Mouse (Mus musculus): ENCODE measurements around the gene Fam57a.
"Not testable (repeated sequence)": the region's sequence is repeated elsewhere in the genome, so short reads cannot be mapped to it uniquely, and the experiment has no call there.

Fam57a gene

DNA sequence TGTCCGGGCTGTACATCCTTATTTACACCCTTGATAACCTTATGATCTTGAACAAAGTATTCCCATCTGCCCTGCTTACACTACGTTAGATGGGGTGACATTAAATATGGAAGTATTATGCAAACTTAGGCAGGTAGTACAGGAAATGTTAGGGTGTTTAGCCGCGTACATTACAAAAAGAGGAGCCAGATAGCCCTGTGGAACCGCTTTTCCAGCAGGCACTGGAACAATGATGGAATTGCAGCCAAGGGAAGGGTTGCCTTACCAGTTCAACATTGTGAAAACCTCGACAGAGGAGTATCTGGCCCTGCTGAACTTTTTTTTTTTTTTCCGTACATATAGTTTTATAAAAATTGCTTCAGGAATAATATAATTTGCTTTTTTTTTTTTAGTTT, 672 bp downstream of the Fam57a start:
- no peak for DNase-seq (ENCODE audit: low spot score in 2 of 2)

DNA sequence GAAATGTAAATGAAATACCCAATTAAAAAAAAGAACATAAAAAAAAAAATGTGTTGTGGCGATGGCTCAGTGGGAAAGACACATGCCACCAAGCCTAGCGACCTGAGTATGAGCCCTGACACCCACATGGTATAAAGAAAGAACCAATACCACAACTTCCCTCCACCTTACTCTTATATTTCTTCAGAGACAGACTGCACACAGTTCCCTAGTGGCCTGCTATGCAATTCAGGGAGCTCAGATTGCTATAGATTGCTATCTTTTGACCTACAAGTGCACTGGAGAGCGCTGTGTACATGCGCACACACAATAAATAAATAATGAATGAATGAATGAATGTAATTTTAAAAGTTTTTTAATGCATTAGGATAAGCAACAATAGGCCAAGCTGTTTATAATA, 4.3 kb downstream of the Fam57a start:
- DNase-seq (ENCODE audit: low spot score in 2 of 2), result no peak

GRCm38 (mm10) chr11:76186908-76187307, 7.4 kb downstream of the Fam57a start:
- no peak for DNase-seq (ENCODE audit: low spot score in 2 of 2)

- no peak for DNase-seq (ENCODE audit: low spot score in 2 of 2)
Measured at GRCm38 (mm10) chr11:76196275-76196976, 17.0 kb downstream of the Fam57a start.

- no peak for DNase-seq (ENCODE audit: low spot score in 2 of 2)
Measured at GRCm38 (mm10) chr11:76196977-76197469, 17.6 kb downstream of the Fam57a start.

GRCm38 (mm10) chr11:76201761-76202674, 22.5 kb downstream of the Fam57a start:
- peak; percentile 76 to 89 for DNase-seq (ENCODE audit: low spot score in 2 of 2)

DNA sequence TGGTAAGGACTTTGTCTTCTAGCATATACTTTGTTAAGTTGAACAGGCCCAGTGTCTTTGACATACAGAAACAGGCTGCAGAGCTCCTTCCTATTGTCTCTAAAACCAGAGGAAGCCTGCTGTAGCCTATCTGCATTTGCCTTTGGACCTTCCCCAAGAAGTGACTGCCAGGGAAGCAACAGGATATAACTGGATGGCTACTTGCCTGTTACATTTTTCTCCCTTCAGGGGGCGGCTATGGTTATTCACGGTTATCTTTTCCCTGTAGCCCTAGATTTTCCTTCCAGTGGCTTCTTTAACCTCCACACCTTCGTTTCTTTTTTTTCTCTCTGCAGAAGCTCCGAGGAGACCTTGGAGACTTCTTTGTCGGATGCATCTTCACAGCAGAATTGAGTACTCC, 27.3 kb downstream of the Fam57a start:
- DNase-seq (ENCODE audit: low spot score in 2 of 2), result no peak

DNA sequence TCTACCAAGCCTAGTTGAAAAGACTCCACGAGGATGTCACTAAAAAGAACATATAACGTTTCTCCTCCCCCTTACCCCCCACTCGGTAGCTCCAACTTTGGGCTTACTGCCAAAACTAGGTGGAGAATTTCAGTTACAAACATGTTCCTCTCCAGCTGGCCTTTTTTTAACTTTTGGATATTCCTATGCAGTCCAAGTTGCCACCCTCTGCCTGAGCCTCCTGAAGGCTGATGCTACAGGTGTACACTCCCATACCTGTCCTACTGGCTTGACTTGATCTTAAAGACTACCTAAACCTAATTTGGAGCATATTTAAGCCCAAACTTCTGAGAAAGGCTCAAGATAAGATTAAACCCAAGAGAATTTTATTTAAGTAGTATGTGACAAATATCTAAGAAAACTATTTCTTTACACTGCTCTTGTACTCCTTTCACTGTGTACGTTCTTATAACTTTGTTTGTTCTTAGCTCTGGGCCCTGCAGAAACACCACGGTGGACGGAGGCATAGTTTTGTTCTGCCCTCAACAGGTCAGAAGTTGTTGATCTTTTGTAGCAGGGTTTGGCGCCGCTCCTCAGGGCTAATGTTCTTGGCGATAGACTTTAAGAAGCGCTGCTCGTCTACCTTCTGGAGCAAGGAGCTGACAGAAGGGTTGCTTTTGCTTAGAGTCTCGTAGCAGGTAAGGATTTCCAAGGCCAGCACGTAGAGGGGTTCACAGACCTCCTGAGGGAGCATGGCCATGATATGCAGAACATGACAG, 30.9 kb downstream of the Fam57a start:
- no peak for DNase-seq (ENCODE audit: low spot score in 2 of 2)

DNA sequence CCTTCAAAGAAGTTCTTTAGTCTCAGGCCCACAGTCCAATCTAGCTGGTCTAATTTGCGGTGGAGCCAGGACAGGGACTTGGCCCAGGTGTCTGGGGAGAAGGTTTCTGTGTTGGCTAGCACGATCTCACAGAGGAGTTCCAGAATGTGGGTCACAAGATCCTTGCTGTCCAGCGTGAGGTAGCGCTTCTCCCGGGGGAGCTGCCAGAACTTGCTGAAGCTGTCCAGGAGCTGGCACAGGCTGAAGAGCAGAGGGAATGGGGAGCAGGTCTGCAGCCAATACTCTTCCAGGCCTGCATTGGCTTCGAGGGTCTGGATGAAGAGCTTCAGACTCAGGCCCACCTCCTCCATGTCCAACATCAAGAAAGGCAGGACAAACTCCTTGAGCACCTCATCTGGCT, 32.1 kb downstream of the Fam57a start:
- DNase-seq (ENCODE audit: low spot score in 2 of 2), result not testable (repeated sequence)

DNA sequence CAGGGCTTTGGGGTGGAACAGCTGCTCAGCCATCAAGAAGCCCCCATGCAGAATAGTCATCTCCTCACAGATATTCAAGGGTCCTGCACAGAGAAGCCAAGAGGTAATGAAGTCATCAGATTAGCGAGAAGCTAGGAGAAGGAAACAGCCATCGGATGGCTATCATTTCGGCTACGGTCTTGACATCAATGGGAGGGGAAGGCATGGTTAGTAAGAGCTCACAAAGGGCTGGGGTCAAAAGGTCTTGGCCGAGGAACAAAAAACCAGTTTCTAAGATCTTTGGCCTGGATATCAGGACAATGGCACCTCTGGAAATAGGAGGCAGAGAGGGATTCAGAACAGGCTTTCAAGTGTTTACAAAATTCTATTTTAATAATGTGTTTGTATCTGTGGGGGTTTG, 34.4 kb downstream of the Fam57a start:
- DNase-seq (ENCODE audit: low spot score in 2 of 2), result no peak

DNA sequence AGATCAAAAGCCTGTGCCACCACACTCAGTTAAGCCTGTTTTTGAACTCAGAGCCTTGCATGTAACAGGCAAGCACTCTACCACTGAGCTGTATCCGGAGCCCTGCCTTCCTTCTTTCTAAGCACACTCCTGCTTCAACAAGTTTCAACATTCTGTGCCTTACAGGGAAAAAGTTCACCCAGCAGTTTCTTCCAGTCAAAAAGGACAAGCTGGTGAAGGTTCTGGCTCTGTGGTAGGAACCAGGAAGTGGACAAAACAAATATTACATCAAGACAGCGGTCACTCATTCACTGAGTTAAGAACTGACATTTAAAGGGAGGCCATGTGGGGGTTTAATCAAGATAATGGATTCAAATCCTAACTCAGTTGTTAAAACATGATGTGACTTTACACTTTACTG, 35.5 kb downstream of the Fam57a start:
- no peak for DNase-seq (ENCODE audit: low spot score in 2 of 2)

DNA sequence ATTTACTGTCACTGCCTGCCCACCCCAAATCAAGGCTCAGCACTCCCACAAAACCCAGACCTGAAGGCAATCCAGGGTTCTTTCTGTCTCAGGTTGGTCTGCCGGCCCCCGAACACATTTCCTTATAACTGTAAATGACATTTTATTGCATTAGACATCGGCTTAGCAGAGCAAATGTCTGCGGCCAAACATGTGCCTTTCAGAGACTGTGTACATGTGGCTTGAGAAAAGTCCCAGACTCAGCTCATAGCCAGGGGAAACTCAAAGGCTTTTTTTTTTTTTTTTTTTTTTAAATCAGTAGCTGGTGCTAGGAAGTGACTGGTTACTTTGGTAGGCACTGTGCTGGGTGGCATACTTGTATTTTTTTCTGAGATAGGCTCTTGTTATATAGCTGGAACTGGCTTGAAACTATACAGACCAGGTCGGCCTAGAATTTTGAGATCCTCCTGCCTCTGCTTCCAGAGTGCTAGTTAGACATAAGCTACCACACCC, 36.6 kb downstream of the Fam57a start:
- DNase-seq (ENCODE audit: low spot score in 2 of 2), result no peak

GRCm38 (mm10) chr11:76216681-76217389, 37.4 kb downstream of the Fam57a start:
- DNase-seq (ENCODE audit: low spot score in 2 of 2), result peak in 1 of 2 experiments; percentile 23

GRCm38 (mm10) chr11:76217390-76217800, 37.9 kb downstream of the Fam57a start, which contains the start of the genes Dbil5 and Gemin4:
Gene Dbil5 (plus strand): TSS chr11:76217608.
Gene Gemin4 (minus strand): TSS chr11:76217664.
- DNase-seq (ENCODE audit: low spot score in 2 of 2), result peak; percentile 96 to 99

DNA sequence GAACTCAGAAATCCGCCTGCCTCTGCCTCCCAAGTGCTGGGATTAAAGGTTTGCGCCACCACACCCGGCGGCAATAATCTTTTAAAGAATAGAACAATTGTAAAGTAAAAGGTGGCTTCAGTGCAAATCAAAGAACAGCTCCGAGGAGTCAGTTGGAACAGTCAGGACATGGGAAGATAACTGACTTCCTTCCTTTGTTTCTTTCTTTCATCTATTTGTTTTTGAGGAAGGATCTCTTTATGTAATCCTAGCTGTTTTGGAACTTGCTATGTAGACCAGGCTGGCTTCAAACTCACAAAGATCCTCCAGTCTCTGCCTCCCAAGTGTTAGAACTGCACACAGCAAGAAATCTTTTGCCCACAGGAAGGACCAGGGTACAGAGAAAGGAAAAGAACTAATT, 45.2 kb downstream of the Fam57a start:
- DNase-seq (ENCODE audit: low spot score in 2 of 2), result no peak

GRCm38 (mm10) chr11:76225051-76225450, 45.6 kb downstream of the Fam57a start:
- no peak for DNase-seq (ENCODE audit: low spot score in 2 of 2)

DNA sequence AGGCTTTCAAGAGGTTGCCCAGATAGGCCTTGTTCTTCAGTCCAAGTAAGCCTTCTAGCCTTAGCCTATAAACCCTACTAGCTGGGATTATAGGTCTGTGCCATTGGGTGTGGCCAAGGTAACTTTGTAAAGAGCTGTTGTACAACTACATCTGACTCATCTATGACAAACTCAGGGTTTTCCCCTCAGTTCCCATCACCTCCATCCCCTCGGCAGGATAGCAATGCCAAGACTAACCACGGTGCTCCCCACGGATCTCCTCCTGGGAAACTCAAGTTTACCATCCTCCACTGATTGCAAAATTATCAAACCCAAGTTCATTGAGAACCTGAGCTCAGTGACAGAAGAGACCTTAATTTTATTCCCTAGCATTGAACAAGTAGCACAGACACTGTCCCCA, 56.7 kb downstream of the Fam57a start:
- no peak for DNase-seq (ENCODE audit: low spot score in 2 of 2)

- no peak for DNase-seq (ENCODE audit: low spot score in 2 of 2)
Measured at GRCm38 (mm10) chr11:76239750-76240149, 60.3 kb downstream of the Fam57a start.

- peak; percentile 87 to 94 for DNase-seq (ENCODE audit: low spot score in 2 of 2)
Measured at GRCm38 (mm10) chr11:76242901-76243810, 63.7 kb downstream of the Fam57a start, which contains the start of the genes Mrm3 and Glod4. Gene Mrm3 (plus strand): TSS chr11:76243715. Gene Glod4 (minus strand): TSS chr11:76243725.

Measured in spleen, postnatal 4 days (tissue).